Mouse (Mus musculus): ENCODE results near the gene Pmfbp1. TPM values are rescaled to one million over a fixed set of nuclear protein-coding genes. Genes with fewer than 3 reads are reported as not detected.
"Not testable (repeated sequence)": the region's sequence is repeated elsewhere in the genome, so short reads cannot be mapped to it uniquely, and the experiment has no call there.

Gene Pmfbp1
- not detected in 2 replicates for polyA plus RNA-seq (2015; fragmentation: Nextera tagmentation; extraction: Ambion mirVana)

DNA sequence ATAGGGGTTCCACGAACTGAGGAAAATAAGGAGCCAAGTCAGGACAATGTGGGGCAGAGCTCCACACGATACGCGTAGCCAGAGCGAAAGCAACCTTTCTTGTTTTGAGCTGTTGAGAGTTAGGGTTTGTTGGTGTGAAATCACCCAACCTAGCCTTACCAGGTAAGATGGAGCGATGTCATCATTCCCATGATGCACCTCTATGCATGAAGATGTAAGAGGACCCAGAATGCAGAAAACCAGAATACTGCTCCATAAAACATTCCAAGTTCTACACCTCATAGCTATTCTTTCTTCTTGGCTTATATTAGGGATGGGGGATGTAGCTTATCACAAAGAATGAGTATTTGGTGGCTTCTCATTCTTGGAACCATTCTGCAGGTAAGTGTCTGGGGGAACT, at the start of gene Pmfbp1:
Gene Pmfbp1 (plus strand): TSS at position 301 of the 400 bp plus-strand sequence.
- Histone ChIP-seq H3K4me1 (replicated peaks) (no peaks in the 10 kb centered on the region), H3K9ac (no peak within 1 kb of the TSS)
- no peak for ATAC-seq (ENCODE audit: insufficient read depth)

DNA sequence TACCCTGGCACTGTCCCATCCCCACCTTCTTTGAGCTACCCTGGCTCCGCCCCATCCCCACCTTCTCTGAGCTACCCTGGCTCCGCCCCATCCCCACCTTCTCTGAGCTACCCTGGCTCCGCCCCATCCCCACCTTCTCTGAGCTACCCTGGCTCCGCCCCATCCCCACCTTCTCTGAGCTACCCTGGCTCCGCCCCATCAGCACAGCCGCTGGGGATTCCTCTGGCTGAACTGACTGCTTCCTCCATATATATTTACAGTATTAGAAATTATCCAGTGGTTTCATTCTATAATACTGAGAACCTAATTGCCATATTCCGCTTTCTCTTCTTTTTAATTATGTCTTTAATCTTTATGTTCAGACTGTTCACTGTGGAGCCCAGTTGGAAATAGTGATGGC, 46.9 kb upstream of the Pmfbp1 start:
- not testable (repeated sequence) for H3K36me3 ChIP-seq (replicated peaks); ATAC-seq (ENCODE audit: insufficient read depth); H3K9me3 ChIP-seq (replicated peaks); H3K27ac ChIP-seq (replicated peaks); H3K9ac ChIP-seq; H3K4me2 ChIP-seq; H3K27me3 ChIP-seq; H3K4me3 ChIP-seq (replicated peaks); H3K4me1 ChIP-seq (replicated peaks)
- 17% methylated on average over 7 of the region's 7 CpGs for WGBS (ENCODE audit: insufficient replicate concordance)

More for the DNA sequence above, at the start of gene Pmfbp1:
- WGBS (ENCODE audit: insufficient replicate concordance) = 71% methylated on average over 6 of the region's 6 CpGs
- Histone ChIP-seq H3K9me3 (replicated peaks) (no peaks in the 10 kb centered on the region), H3K27ac (replicated peaks) (no peak within 1 kb of the TSS), H3K4me2 (no peak within 1 kb of the TSS), H3K27me3 (no peaks in the 10 kb centered on the region), H3K4me3 (replicated peaks) (no peak within 1 kb of the TSS), H3K36me3 (replicated peaks) (no peaks in the 10 kb centered on the region)

- Histone ChIP-seq H3K27ac (replicated peaks) (no peak overlapping the region), H3K4me3 (replicated peaks) (no peak overlapping the region), H3K27me3 (no peaks in the 10 kb centered on the region), H3K36me3 (replicated peaks) (no peaks in the 10 kb centered on the region), H3K4me2 (no peak overlapping the region), H3K9me3 (replicated peaks) (no peaks in the 10 kb centered on the region), H3K4me1 (replicated peaks) (no peaks in the 10 kb centered on the region), H3K9ac (no peak overlapping the region)
- 61% methylated on average over 7 of the region's 7 CpGs for WGBS (ENCODE audit: insufficient replicate concordance)
- ATAC-seq (ENCODE audit: insufficient read depth) = no peak
These were observed 42.8 kb upstream of the Pmfbp1 start for GRCm38 (mm10) chr8:109451000-109451399.

- Histone ChIP-seq H3K4me3 (replicated peaks) (no peak overlapping the region), H3K4me1 (replicated peaks) (no peaks in the 10 kb centered on the region), H3K27ac (replicated peaks) (no peak overlapping the region), H3K9me3 (replicated peaks) (no peaks in the 10 kb centered on the region), H3K36me3 (replicated peaks) (no peaks in the 10 kb centered on the region), H3K9ac (no peak overlapping the region), H3K4me2 (no peak overlapping the region), H3K27me3 (no peaks in the 10 kb centered on the region)
- 29% methylated on average over 2 of the region's 2 CpGs for WGBS (ENCODE audit: insufficient replicate concordance)
- no peak for ATAC-seq (ENCODE audit: insufficient read depth)
These were observed 38.7 kb upstream of the Pmfbp1 start for GRCm38 (mm10) chr8:109455113-109455512.

DNA sequence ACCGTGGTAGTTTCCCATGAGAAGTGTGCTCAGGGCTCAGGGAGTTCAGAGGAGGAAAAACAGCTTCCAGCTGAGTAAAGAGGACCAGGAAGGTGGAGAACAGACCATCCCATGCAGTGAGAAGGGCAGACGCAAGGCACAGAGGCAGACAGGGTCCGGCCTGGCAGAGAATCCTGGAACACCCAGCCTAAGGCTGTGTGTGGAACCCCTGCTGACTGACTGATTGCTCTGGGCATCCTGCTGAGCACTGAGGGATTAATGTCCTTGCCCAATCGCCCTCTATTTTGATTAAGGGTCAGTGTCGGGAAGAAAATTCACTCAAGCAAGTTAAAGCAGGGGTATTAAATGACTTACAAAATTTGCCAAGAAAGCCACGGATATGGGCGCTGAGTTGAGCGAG, 36.4 kb upstream of the Pmfbp1 start:
- no peak for ATAC-seq (ENCODE audit: insufficient read depth)
- WGBS (ENCODE audit: insufficient replicate concordance) = 69% methylated on average over 8 of the region's 8 CpGs
- H3K9me3 ChIP-seq (replicated peaks) = no peaks in the 10 kb centered on the region

GRCm38 (mm10) chr8:109458580-109458979, 35.2 kb upstream of the Pmfbp1 start:
- H3K27ac ChIP-seq (replicated peaks) = no peak overlapping the region
- H3K4me2 ChIP-seq = no peak overlapping the region
- H3K36me3 ChIP-seq (replicated peaks) = no peaks in the 10 kb centered on the region
- no peaks in the 10 kb centered on the region for H3K4me1 ChIP-seq (replicated peaks)
- no peaks in the 10 kb centered on the region for H3K9me3 ChIP-seq (replicated peaks)
- H3K9ac ChIP-seq = no peak overlapping the region
- H3K4me3 ChIP-seq (replicated peaks) = no peak overlapping the region
- ATAC-seq (ENCODE audit: insufficient read depth) = no peak
- no peaks in the 10 kb centered on the region for H3K27me3 ChIP-seq
- 73% methylated on average over 12 of the region's 12 CpGs for WGBS (ENCODE audit: insufficient replicate concordance)

More for the DNA sequence above, 36.4 kb upstream of the Pmfbp1 start:
- Histone ChIP-seq H3K27ac (replicated peaks) (no peak overlapping the region), H3K27me3 (no peaks in the 10 kb centered on the region), H3K9ac (no peak overlapping the region), H3K4me2 (no peak overlapping the region), H3K4me1 (replicated peaks) (no peaks in the 10 kb centered on the region), H3K4me3 (replicated peaks) (no peak overlapping the region), H3K36me3 (replicated peaks) (no peaks in the 10 kb centered on the region)

- no peak for ATAC-seq (ENCODE audit: insufficient read depth)
- H3K4me3 ChIP-seq (replicated peaks) = no peak overlapping the region
These were observed 30.8 kb upstream of the Pmfbp1 start for GRCm38 (mm10) chr8:109463075-109463474.

DNA sequence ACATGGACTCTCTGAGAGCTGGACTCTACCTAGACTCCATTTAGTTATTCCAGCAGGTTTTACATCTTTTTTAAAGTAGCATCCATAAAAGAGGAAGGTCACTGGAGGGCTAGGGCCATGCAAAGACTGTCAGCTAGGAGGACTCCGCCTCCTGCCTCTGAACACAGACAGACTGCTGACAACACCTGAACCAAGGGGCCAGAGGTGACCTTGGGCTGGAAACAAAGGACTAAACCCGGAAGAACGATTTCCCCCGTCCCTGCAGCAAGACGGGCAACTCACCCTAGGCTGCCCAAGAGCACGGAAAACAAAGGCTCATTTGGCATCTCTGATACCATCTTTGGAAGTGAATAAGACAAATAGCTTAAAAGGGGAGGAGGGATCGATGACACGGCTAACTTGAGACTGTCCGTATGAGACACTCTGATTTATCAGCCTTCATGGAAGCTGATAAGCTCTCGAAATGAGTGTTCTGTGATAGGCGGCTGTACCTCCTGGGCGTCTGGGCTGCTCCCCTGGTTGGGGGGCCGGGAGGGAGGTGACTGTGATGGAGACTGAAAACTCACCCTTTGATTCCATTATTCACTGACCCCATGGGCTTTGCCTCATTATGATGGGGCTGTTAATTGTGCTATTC, 30.0 kb upstream of the Pmfbp1 start:
- Histone ChIP-seq H3K36me3 (replicated peaks) (no peaks in the 10 kb centered on the region), H3K4me3 (replicated peaks) (no peak overlapping the region), H3K4me1 (replicated peaks) (no peaks in the 10 kb centered on the region), H3K27ac (replicated peaks) (no peak overlapping the region), H3K27me3 (no peaks in the 10 kb centered on the region), H3K9me3 (replicated peaks) (no peaks in the 10 kb centered on the region), H3K4me2 (no peak overlapping the region), H3K9ac (no peak overlapping the region)
- 16% methylated on average over 13 of the region's 13 CpGs for WGBS (ENCODE audit: insufficient replicate concordance)
- no peak for ATAC-seq (ENCODE audit: insufficient read depth)

More at GRCm38 (mm10) chr8:109463075-109463474, 30.8 kb upstream of the Pmfbp1 start:
- 41% methylated on average over 2 of the region's 2 CpGs for WGBS (ENCODE audit: insufficient replicate concordance)
- Histone ChIP-seq H3K9me3 (replicated peaks) (no peaks in the 10 kb centered on the region), H3K9ac (no peak overlapping the region), H3K36me3 (replicated peaks) (no peaks in the 10 kb centered on the region), H3K27ac (replicated peaks) (no peak overlapping the region), H3K27me3 (no peaks in the 10 kb centered on the region), H3K4me2 (no peak overlapping the region), H3K4me1 (replicated peaks) (no peaks in the 10 kb centered on the region)

- no peaks in the 10 kb centered on the region for H3K27me3 ChIP-seq
- no peaks in the 10 kb centered on the region for H3K36me3 ChIP-seq (replicated peaks)
- ATAC-seq (ENCODE audit: insufficient read depth) = no peak
- no peaks in the 10 kb centered on the region for H3K4me1 ChIP-seq (replicated peaks)
- H3K9ac ChIP-seq = no peak overlapping the region
- H3K9me3 ChIP-seq (replicated peaks) = no peaks in the 10 kb centered on the region
- WGBS (ENCODE audit: insufficient replicate concordance) = 40% methylated on average over 15 of the region's 15 CpGs
- H3K27ac ChIP-seq (replicated peaks) = no peak overlapping the region
- no peak overlapping the region for H3K4me2 ChIP-seq
- H3K4me3 ChIP-seq (replicated peaks) = no peak overlapping the region
These were observed 29.4 kb upstream of the Pmfbp1 start for GRCm38 (mm10) chr8:109464451-109464891.

- Histone ChIP-seq H3K27me3 (no peaks in the 10 kb centered on the region), H3K4me2 (no peak overlapping the region), H3K9ac (no peak overlapping the region), H3K9me3 (replicated peaks) (no peaks in the 10 kb centered on the region), H3K36me3 (replicated peaks) (no peaks in the 10 kb centered on the region), H3K4me1 (replicated peaks) (no peaks in the 10 kb centered on the region), H3K27ac (replicated peaks) (no peak overlapping the region), H3K4me3 (replicated peaks) (no peak overlapping the region)
- ATAC-seq (ENCODE audit: insufficient read depth) = no peak
- 60% methylated on average over 3 of the region's 3 CpGs for WGBS (ENCODE audit: insufficient replicate concordance)
These were observed 28.8 kb upstream of the Pmfbp1 start for GRCm38 (mm10) chr8:109465056-109465455.

- Histone ChIP-seq H3K9me3 (replicated peaks) (no peaks in the 10 kb centered on the region), H3K27ac (replicated peaks) (no peak overlapping the region), H3K27me3 (no peaks in the 10 kb centered on the region), H3K4me2 (no peak overlapping the region), H3K9ac (no peak overlapping the region), H3K4me3 (replicated peaks) (no peak overlapping the region), H3K4me1 (replicated peaks) (no peaks in the 10 kb centered on the region), H3K36me3 (replicated peaks) (no peaks in the 10 kb centered on the region)
- 54% methylated on average over 3 of the region's 3 CpGs for WGBS (ENCODE audit: insufficient replicate concordance)
- no peak for ATAC-seq (ENCODE audit: insufficient read depth)
These were observed 28.1 kb upstream of the Pmfbp1 start for GRCm38 (mm10) chr8:109465761-109466160.

- no peak overlapping the region for H3K27ac ChIP-seq (replicated peaks)
- H3K4me1 ChIP-seq (replicated peaks) = no peaks in the 10 kb centered on the region
- no peaks in the 10 kb centered on the region for H3K9me3 ChIP-seq (replicated peaks)
- no peak overlapping the region for H3K9ac ChIP-seq
- no peaks in the 10 kb centered on the region for H3K27me3 ChIP-seq
- no peak overlapping the region for H3K4me2 ChIP-seq
- no peak for ATAC-seq (ENCODE audit: insufficient read depth)
- no peaks in the 10 kb centered on the region for H3K36me3 ChIP-seq (replicated peaks)
- WGBS (ENCODE audit: insufficient replicate concordance) = 36% methylated on average over 5 of the region's 5 CpGs
- H3K4me3 ChIP-seq (replicated peaks) = no peak overlapping the region
These were observed 26.3 kb upstream of the Pmfbp1 start for GRCm38 (mm10) chr8:109467516-109467915.
